Mouse (Mus musculus): ENCODE results near the gene Dmwd.

DNA sequence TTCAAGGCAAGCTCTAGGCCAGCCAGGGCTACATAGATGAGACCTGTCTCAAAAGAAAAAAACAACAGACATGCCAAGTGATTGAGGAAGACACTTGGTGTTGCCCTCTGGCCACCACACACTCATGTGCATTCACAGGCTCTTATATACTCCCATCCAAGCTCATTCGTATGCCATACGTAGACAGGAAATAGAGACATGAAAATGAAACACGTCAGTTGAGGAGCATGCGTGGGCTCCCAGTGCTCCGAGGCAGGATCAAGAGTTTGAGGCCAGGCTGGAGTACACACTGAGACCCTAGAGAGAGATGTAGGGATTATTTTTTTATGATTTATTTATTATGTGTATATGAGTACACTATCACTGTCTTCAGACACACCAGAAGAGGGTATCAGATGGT is 53.4 kb downstream of the Dmwd start:
- TF ChIP-seq CTCF (conservative IDR thresholded peaks at IDR 0.05; ENCODE audit: insufficient read depth, insufficient read length, low read depth, low read length), result no peak
- no peak for TF ChIP-seq POLR2A (IDR thresholded peaks at IDR 0.05; ENCODE audit: low read depth, low read length)
